Mouse (Mus musculus) heart, postnatal 36 days (tissue): ENCODE results near the gene Ccin. TPM values are rescaled to one million over a fixed set of nuclear protein-coding genes. Genes with fewer than 3 reads are reported as not detected.

Source experiments
- DNase-seq, 2 experiments: peaks; one replicate each; pipeline ENCODE4 v3.0.0; 2021 to 2022
- intact Hi-C: fragments of 180-260 bp; cut with DNase I; formaldehyde crosslinking; loops from one replicate; pipeline ENCODE4 v1.15.1; 2025
- total RNA-seq, 2 experiments: library from RNA; stranded (reverse); gene quantifications; 2 replicates each; pipeline ENCODE4 v1.2.3; 2021

The Ccin gene
- total RNA-seq, 2 experiments from 2014 or later, result 0.14 TPM; not detected in 1

DNA sequence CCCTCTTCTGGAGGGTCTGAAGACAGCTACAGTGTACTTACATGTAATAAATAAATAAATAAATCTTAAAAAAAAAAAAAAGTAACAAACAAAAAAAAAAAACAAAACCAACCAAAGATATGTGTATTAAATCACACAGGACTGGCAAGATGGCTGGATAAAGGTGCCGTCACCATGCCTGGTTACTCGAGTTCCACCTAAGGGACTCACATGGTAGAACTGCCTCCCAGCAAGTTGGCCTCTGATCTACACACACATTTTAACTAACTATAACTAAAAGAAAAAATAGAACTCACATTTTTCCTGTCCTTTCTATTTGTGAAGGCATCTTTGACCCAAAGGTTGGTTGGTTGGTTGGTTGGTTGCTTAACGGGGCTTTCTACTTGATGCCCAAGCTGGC is 28.5 kb downstream of the Ccin start:
- DNase-seq, result no peak
- intact Hi-C loops, result no loop called here

DNA sequence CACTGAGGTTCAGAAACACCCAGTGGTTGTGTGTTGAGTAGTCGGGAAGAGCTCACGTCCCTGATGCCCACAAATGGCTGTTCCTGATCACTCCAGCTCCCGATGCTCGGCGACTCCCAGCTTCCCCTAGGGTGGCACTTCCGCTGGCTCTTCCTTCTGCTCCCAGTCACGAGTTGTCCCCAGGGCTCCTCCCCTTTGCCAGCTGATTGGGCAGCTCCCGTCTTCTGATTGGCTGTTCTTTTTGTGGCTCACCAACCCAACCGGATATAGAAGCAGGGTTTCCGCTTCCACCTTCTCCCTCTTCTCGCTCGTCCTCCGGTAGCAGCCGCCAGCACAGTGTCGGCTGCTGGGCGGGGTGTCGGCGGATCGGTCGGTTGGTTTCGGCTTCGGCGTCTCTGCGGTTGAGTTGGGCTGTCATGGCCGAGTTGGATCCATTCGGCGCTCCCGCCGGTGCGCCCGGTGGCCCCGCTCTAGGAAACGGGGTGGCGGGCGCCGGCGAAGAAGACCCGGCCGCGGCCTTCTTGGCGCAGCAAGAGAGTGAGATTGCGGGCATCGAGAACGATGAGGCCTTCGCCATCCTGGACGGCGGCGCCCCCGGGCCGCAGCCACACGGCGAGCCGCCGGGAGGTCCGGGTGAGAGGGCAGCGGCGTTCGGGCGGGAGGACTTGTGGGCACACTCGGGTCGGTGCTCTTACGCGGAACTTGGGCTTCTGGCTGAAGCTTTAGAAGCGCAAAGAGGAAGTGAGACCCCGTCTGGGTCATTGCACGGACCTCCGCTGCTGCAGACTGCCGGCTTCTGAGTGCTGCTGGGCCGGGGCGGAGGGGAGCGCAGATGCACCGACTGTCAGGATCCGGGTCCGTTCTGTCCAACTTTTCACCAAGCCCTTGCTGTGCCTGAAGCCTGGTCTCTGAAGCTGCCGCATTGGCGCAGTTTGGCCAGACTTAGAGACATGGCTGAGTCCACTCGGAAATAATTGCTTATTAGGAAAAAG is 29.4 kb downstream of the Ccin start:
- intact Hi-C loops, result no loop called here

DNA sequence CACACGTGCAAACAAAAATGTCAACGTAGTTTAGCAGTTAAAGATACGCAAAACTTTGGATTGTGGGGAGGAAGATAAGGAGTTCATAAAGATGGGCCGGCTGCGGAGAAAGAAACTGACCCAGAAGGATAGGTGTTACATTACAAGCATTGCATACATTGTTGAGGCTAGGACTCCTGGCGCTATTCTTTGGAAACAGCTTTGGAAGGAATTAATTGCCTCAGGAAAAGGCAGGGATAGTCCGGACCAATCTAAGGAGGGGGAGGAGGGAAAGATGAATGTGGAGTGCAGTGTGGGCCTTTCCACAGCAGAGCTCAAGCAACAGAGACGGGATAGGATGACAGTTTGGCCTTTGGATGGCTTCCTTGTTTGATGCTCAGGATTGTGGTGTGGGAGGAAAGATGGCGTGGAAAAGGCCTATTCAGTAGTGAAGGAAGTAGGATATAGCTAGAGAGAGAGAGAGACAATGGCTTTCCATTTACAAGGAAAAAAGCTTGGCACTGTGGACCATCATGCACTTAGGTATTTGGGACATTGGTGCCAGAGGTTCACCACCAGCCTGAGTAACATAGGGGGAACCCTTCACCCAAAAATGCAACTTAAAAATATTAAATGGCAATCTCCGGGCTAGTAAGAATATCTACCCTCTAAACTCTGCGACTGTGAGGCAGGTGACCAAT is 30.2 kb downstream of the Ccin start:
- no peak for DNase-seq
- intact Hi-C loops, result no loop called here

More for the DNA sequence above, 29.4 kb downstream of the Ccin start:
- DNase-seq, result peak; percentile 86 to 87

DNA sequence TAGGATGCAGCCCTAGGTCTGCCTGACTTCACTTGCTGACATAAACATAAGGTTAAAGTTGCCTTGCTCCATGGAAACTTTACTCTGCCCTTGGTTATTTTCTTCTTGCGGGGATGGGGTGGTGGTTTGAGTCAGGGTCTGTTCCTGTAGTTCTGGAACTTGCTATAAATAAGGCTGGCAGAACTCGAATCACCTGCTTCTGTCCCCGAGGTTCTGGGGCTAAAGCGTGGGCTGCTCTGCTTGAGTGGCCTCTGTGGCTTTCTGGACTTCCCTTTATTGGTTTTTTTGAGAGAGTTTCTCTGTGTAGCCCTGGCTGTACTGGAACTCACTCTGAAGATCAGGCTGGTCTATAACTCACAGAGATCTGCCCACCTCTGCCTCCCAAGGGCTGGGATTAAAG is 32.8 kb downstream of the Ccin start:
- DNase-seq, result no peak
- intact Hi-C loops, result no loop called here

GRCm38 (mm10) chr4:44016791-44017190 is 33.5 kb downstream of the Ccin start:
- no peak for DNase-seq
- intact Hi-C loops, result no loop called here

DNA sequence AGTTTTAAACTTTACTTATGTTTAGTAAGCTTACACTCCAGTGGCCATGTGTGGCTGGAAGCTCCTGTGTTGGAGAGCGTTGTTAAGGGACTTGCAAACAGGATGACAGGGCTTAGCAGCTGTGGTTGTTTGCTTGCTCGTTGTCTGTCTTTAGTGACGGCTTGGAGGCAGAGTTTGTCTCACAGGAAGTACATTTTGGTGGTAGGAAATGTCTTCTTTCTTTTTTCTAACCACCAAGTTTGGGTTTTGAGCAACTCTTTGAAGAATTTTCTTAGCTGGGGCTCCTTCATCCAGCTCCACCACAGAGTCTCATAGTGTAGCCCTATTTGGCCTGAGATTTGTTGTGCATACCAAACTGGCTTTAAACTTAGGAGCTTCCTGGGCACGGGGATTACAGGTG is 39.0 kb downstream of the Ccin start:
- intact Hi-C loops, result no loop called here
- no peak for DNase-seq

GRCm38 (mm10) chr4:44022766-44023165 is 39.5 kb downstream of the Ccin start:
- no peak for DNase-seq
- intact Hi-C loops, result no loop called here

DNA sequence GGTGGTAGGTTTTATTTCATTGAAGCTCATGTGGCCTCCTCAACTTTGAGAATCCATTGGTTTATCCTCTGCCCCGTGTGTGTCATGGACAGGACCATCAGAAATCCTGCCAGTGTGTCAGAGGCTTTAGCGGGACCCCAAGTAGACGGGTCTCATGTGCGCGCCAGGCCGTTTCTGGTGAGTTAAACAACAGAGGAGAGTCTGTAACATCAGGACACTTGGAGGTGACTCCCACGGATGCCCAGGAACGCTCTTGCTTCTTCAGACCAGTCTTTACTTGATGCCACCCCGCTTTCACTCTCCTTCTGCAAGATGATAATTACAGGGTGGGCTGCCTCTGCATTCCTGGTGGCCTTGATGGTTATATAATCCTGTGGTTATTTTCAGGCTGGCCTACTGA is 40.4 kb downstream of the Ccin start:
- intact Hi-C loops, result no loop called here
- DNase-seq, result no peak

GRCm38 (mm10) chr4:44024241-44024640 is 41.0 kb downstream of the Ccin start:
- intact Hi-C loops, result no loop called here
- no peak for DNase-seq

DNA sequence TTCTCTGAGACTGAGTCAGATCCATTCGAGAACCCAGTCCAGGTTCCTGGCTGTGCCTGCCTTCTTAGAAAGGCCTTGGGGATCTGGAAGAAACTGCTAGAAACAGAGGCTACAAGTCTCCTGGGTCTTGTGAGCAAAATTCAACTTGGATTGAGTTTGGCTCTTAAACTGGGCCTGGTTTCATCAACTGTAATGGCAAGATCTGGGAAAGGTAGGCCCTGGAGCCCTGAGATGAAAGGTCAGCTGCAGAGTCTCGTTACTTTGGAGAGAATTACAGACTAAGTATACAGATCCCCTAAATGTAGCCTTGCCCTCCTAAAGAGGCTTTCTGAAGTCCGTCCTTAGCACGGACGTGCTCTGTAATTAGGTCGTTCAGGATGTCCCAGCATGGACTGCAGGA is 42.3 kb downstream of the Ccin start:
- intact Hi-C loops, result no loop called here
- DNase-seq, result no peak

DNA sequence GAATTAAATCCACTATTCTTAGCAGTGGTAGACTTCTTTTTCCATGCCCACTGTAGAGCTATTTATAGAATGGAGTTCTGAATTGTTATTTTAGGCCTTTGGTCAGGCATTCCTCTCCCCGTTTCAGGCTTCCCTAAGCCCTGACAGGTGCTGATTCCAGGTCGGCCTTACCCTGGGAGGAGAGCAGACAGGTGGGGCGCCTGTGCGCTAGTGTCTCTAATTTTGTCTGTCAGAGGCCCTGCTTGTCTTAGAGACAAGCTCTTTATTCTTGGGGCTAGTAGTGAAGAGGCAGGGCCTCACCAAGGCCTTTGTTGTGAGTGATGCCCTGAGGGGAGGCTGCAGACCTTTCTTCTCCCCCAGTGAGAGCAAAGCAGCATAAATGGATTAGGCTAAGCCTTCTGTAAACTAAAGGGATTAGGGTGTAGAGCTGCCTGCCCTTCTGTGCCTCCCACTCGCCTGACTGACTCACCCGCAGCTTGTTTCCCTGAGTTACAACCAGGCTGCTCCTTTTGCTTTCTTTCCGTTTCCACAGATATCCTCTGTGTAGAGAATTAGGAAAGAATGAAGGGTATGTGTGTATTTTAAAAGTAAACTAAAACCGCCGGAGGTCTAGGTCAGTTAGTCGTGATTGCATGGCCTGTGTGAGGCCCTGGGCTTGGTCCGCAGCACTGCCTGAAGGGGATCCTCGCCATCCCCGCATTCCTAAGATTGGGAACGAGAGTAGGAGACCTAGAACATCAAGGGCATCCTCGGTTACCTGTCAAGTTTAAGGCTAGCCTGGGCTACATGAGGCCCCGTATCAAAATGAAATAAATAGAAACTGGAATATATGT is 45.2 kb downstream of the Ccin start:
- intact Hi-C loops, result no loop called here
- DNase-seq, result peak in 1 of 2 experiments; percentile 38

DNA sequence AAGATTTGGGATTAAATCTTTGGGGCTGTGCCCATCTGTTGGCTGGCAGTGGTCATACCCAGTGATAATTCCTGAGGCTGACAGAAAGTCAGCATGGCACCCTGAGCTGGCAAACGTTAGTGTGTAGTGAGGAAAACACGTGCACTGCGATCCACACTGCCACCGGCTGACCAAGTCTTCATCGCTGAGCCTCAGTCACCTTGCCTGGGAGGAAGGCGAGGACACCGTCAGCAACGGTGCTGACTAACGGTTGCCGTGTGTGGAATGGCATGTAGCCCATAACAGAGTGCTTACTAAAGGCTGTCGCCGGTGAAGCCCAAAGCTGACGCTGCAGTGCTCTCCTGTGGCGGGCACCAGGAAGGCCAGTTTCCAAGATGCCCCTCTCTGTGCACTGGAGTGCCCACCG is 46.4 kb downstream of the Ccin start:
- intact Hi-C loops, result loop anchor here (5.0 kb wide), 1 partner anchor 102 kb away; no protein-coding TSS in a partner anchor
- peak; percentile 24 to 42 for DNase-seq

DNA sequence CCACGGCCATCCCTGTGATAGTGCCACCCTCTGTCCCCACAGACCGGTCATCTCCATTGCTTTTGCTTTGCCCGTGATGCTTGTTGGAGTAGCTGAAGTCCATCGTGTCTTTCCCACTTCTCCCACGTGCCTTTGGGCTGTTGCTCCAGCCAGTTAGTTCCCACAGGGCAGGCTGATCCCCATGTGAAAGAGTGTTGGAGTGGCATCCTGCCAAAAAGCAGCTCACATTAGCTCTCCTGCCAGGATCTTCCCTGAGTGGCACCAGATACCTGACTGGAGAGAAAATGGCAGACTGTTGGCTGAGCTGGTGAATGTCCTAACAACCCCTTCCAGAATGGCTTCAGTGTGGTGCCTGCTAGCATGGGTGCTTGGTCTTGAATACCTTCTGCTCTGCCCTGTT is 48.2 kb downstream of the Ccin start:
- intact Hi-C loops, result loop anchor here (5.0 kb wide), 1 partner anchor 104 kb away; no protein-coding TSS in a partner anchor
- peak in 1 of 2 experiments; percentile 42 for DNase-seq

Other genes starting within 250 kb of the Ccin start
- gene Olfr159, start 212.5 kb upstream of the Ccin start, total RNA-seq, result not detected
- not detected for gene Olfr156, start 159.6 kb upstream of the Ccin start, total RNA-seq
- gene Olfr157, start 143.3 kb upstream of the Ccin start, total RNA-seq, result not detected
- gene Olfr155, start 131.9 kb upstream of the Ccin start, total RNA-seq, result not detected
- 1 to 10 TPM; 6.3 to 7.4 TPM for gene Reck, start 108.0 kb upstream of the Ccin start, total RNA-seq
- 1 to 10 TPM; 2.5 to 3.8 TPM for gene Glipr2, start 26.1 kb upstream of the Ccin start, total RNA-seq
- 10 to 100 TPM; 81.1 to 85.3 TPM for gene Clta, start 21.0 kb downstream of the Ccin start, total RNA-seq
- gene Gne, start 100.7 kb downstream of the Ccin start, total RNA-seq, result 10 to 100 TPM; 23.1 to 28.6 TPM